1 mouse cellular context compared by ENCODE assay signal in genomic region chr1:37429366-37430296, GRCm38 (mm10).
TF ChIP-seq lines count a peak whose summit lies in the region.

Gene Coa5, minus strand, starts transcription at chr1:37430103.
Gene Unc50, plus strand, starts transcription at chr1:37430139.

TF ChIP-seq in CH12.LX, 34 proteins besides CTCF, POLR2A, EP300 and RAD21 (continued from another document):
- TF ChIP-seq ELF1 (IDR thresholded peaks at IDR 0.05; ENCODE audit: low read depth, low read length) (peak; percentile 100), ETS1 (conservative IDR thresholded peaks at IDR 0.05; ENCODE audit: low read depth, low read length) (0 out of 2 replicates have a peak, but pooled peaks have one; percentile 11), UBTF (IDR thresholded peaks at IDR 0.05; ENCODE audit: low read depth, low read length) (peak; percentile 75; the same call in 1 of the 2 replicates), MAZ (IDR thresholded peaks at IDR 0.05; ENCODE audit: low read depth, low read length) (no peak), TCF12 (IDR thresholded peaks at IDR 0.05; ENCODE audit: low read depth, low read length) (peak; percentile 63), MAFK (IDR thresholded peaks at IDR 0.05; ENCODE audit: insufficient replicate concordance, low read length) (no peak), MYC (IDR thresholded peaks at IDR 0.05; ENCODE audit: low read depth, low read length) (peak; percentile 60), USF1 (IDR thresholded peaks at IDR 0.05; ENCODE audit: low read depth, low read length) (no peak), CHD2 (IDR thresholded peaks at IDR 0.05; ENCODE audit: low read length) (no peak; the same call in 1 of the 2 replicates), RCOR1 (conservative IDR thresholded peaks at IDR 0.05; ENCODE audit: low read depth, low read length) (no peak), KAT2A (IDR thresholded peaks at IDR 0.05; ENCODE audit: insufficient replicate concordance, low read length) (peak; percentile 97)
